Mouse (Mus musculus): ENCODE measurements at regions not wholly inside any gene's neighbourhood (a gene's known extent, or its start where the extent isn't known, plus 50 kb on each side); places are given as distances from the start of the nearest gene placed in this dataset.

GRCm38 (mm10) chr6:126398641-126399040 lies 136.6 kb downstream of the Kcna5 start:
- ATAC-seq (ENCODE audit: insufficient number of reproducible peaks, insufficient read depth, low FRiP score, low TSS enrichment, low read depth): no peak
- H3K9me3 ChIP-seq: no peaks in the 10 kb centered on the region
- no peaks in the 10 kb centered on the region for H3K36me3 ChIP-seq
- H3K27ac ChIP-seq: no peak overlapping the region
- H3K4me1 ChIP-seq: 0 out of 2 replicates have a peak, but pooled peaks cover 7% of the 10 kb centered on the region
- WGBS: 34% methylated on average over 2 of the region's 2 CpGs
- no peak overlapping the region for H3K9ac ChIP-seq
- no peaks in the 10 kb centered on the region; the same call in 1 of the 2 replicates for H3K27me3 ChIP-seq
- H3K4me2 ChIP-seq: no peak overlapping the region
- H3K4me3 ChIP-seq: no peak overlapping the region

GRCm38 (mm10) chr6:126395015-126395414 lies 140.2 kb downstream of the Kcna5 start:
- Histone ChIP-seq H3K4me3 (no peak overlapping the region), H3K9ac (no peak overlapping the region), H3K36me3 (no peaks in the 10 kb centered on the region), H3K27me3 (no peaks in the 10 kb centered on the region; the same call in 1 of the 2 replicates), H3K4me1 (0 out of 2 replicates have a peak, but pooled peaks cover 5% of the 10 kb centered on the region), H3K27ac (no peak overlapping the region), H3K4me2 (no peak overlapping the region), H3K9me3 (no peaks in the 10 kb centered on the region)
- WGBS: 75% methylated on average over 3 of the region's 3 CpGs
- ATAC-seq (ENCODE audit: insufficient number of reproducible peaks, insufficient read depth, low FRiP score, low TSS enrichment, low read depth): no peak

GRCm38 (mm10) chr6:126394111-126394809 lies 141.0 kb downstream of the Kcna5 start:
- WGBS: 50% methylated on average over 7 of the region's 7 CpGs
- no peaks in the 10 kb centered on the region for H3K9me3 ChIP-seq
- H3K4me2 ChIP-seq: no peak overlapping the region
- H3K27ac ChIP-seq: no peak overlapping the region
- no peaks in the 10 kb centered on the region; the same call in 1 of the 2 replicates for H3K27me3 ChIP-seq
- H3K4me3 ChIP-seq: no peak overlapping the region
- 0 out of 2 replicates have a peak, but pooled peaks cover 5% of the 10 kb centered on the region for H3K4me1 ChIP-seq
- H3K36me3 ChIP-seq: no peaks in the 10 kb centered on the region
- no peak overlapping the region for H3K9ac ChIP-seq
- ATAC-seq (ENCODE audit: insufficient number of reproducible peaks, insufficient read depth, low FRiP score, low TSS enrichment, low read depth): no peak

- Histone ChIP-seq H3K27me3 (0 out of 2 replicates have a peak, but pooled peaks cover 3% of the 10 kb centered on the region), H3K4me3 (no peak overlapping the region), H3K4me2 (no peak overlapping the region), H3K9me3 (no peaks in the 10 kb centered on the region), H3K9ac (no peak overlapping the region), H3K27ac (no peak overlapping the region), H3K36me3 (no peaks in the 10 kb centered on the region), H3K4me1 (no peaks in the 10 kb centered on the region)
- no peak for ATAC-seq (ENCODE audit: insufficient number of reproducible peaks, insufficient read depth, low FRiP score, low TSS enrichment, low read depth)
- WGBS: 58% methylated on average over 9 of the region's 9 CpGs
Measured at GRCm38 (mm10) chr6:126384210-126385012, 150.8 kb downstream of the Kcna5 start.

- H3K27ac ChIP-seq: no peak overlapping the region
- peaks cover 10% of the 10 kb centered on the region; the same call in 1 of the 2 replicates for H3K4me1 ChIP-seq
- WGBS: 77% methylated on average over 4 of the region's 4 CpGs
- no peak overlapping the region for H3K9ac ChIP-seq
- H3K4me2 ChIP-seq: no peak overlapping the region
- 0 out of 2 replicates have a peak, but pooled peaks cover 3% of the 10 kb centered on the region for H3K27me3 ChIP-seq
- ATAC-seq (ENCODE audit: insufficient number of reproducible peaks, insufficient read depth, low FRiP score, low TSS enrichment, low read depth): no peak
- H3K9me3 ChIP-seq: no peaks in the 10 kb centered on the region
- H3K36me3 ChIP-seq: no peaks in the 10 kb centered on the region
- no peak overlapping the region for H3K4me3 ChIP-seq
Measured at GRCm38 (mm10) chr6:126377216-126377615, 158.0 kb downstream of the Kcna5 start.

- Histone ChIP-seq H3K9ac (no peak overlapping the region), H3K27me3 (no peaks in the 10 kb centered on the region), H3K9me3 (no peaks in the 10 kb centered on the region), H3K4me1 (peaks cover 13% of the 10 kb centered on the region; the same call in 1 of the 2 replicates), H3K27ac (no peak overlapping the region), H3K4me3 (no peak overlapping the region), H3K4me2 (no peak overlapping the region), H3K36me3 (no peaks in the 10 kb centered on the region)
- ATAC-seq (ENCODE audit: insufficient number of reproducible peaks, insufficient read depth, low FRiP score, low TSS enrichment, low read depth): no peak
- WGBS: 39% methylated on average over 12 of the region's 12 CpGs
Measured at GRCm38 (mm10) chr6:126374970-126375620, 160.1 kb downstream of the Kcna5 start.

GRCm38 (mm10) chr6:126371971-126372370 lies 163.2 kb downstream of the Kcna5 start:
- Histone ChIP-seq H3K27me3 (no peaks in the 10 kb centered on the region), H3K4me2 (no peak overlapping the region), H3K36me3 (no peaks in the 10 kb centered on the region), H3K4me1 (peaks cover 13% of the 10 kb centered on the region; the same call in 1 of the 2 replicates), H3K27ac (no peak overlapping the region), H3K9me3 (no peaks in the 10 kb centered on the region), H3K4me3 (no peak overlapping the region), H3K9ac (no peak overlapping the region)
- 0 out of 2 replicates have a peak, but pooled peaks have one; percentile 35 for ATAC-seq (ENCODE audit: insufficient number of reproducible peaks, insufficient read depth, low FRiP score, low TSS enrichment, low read depth)
- 47% methylated on average over 5 of the region's 5 CpGs for WGBS

- H3K27me3 ChIP-seq: no peaks in the 10 kb centered on the region
- H3K36me3 ChIP-seq: no peaks in the 10 kb centered on the region
- H3K27ac ChIP-seq: no peak overlapping the region
- H3K9me3 ChIP-seq: no peaks in the 10 kb centered on the region
- peaks cover 13% of the 10 kb centered on the region; the same call in 1 of the 2 replicates for H3K4me1 ChIP-seq
- H3K4me3 ChIP-seq: no peak overlapping the region
- no peak overlapping the region for H3K9ac ChIP-seq
- H3K4me2 ChIP-seq: no peak overlapping the region
- 80% methylated on average over 2 of the region's 2 CpGs for WGBS
- no peak for ATAC-seq (ENCODE audit: insufficient number of reproducible peaks, insufficient read depth, low FRiP score, low TSS enrichment, low read depth)
Measured at GRCm38 (mm10) chr6:126371489-126371888, 163.7 kb downstream of the Kcna5 start.

- H3K4me1 ChIP-seq: 0 out of 2 replicates have a peak, but pooled peaks cover 2% of the 10 kb centered on the region
- ATAC-seq (ENCODE audit: insufficient number of reproducible peaks, insufficient read depth, low FRiP score, low TSS enrichment, low read depth): no peak
- no peaks in the 10 kb centered on the region for H3K36me3 ChIP-seq
- no peaks in the 10 kb centered on the region for H3K9me3 ChIP-seq
- no peak overlapping the region for H3K4me3 ChIP-seq
- no peak overlapping the region for H3K27ac ChIP-seq
- H3K4me2 ChIP-seq: no peak overlapping the region
- H3K9ac ChIP-seq: no peak overlapping the region
- no peaks in the 10 kb centered on the region for H3K27me3 ChIP-seq
- 84% methylated on average over 8 of the region's 8 CpGs for WGBS
Measured at GRCm38 (mm10) chr6:126365495-126365894, 169.7 kb downstream of the Kcna5 start.

GRCm38 (mm10) chr6:126362331-126362730 lies 172.9 kb downstream of the Kcna5 start:
- H3K27ac ChIP-seq: no peak overlapping the region
- 0 out of 2 replicates have a peak, but pooled peaks cover 2% of the 10 kb centered on the region for H3K4me1 ChIP-seq
- H3K36me3 ChIP-seq: no peaks in the 10 kb centered on the region
- H3K4me2 ChIP-seq: no peak overlapping the region
- 68% methylated on average over 3 of the region's 3 CpGs for WGBS
- no peak overlapping the region for H3K9ac ChIP-seq
- no peak overlapping the region for H3K4me3 ChIP-seq
- no peaks in the 10 kb centered on the region for H3K27me3 ChIP-seq
- ATAC-seq (ENCODE audit: insufficient number of reproducible peaks, insufficient read depth, low FRiP score, low TSS enrichment, low read depth): no peak
- no peaks in the 10 kb centered on the region for H3K9me3 ChIP-seq

- Histone ChIP-seq H3K4me3 (no peak overlapping the region), H3K27ac (no peak overlapping the region), H3K27me3 (no peaks in the 10 kb centered on the region), H3K9ac (no peak overlapping the region), H3K4me2 (no peak overlapping the region), H3K9me3 (no peaks in the 10 kb centered on the region), H3K36me3 (no peaks in the 10 kb centered on the region), H3K4me1 (peaks cover 5% of the 10 kb centered on the region; the same call in 1 of the 2 replicates)
- no peak for ATAC-seq (ENCODE audit: insufficient number of reproducible peaks, insufficient read depth, low FRiP score, low TSS enrichment, low read depth)
- WGBS: 43% methylated on average over 2 of the region's 2 CpGs
Measured at GRCm38 (mm10) chr6:126353346-126353745, 181.9 kb downstream of the Kcna5 start.

Data from embryonic facial prominence, embryonic 13.5 days (tissue).